Mouse (Mus musculus): ENCODE results near the gene Ccdc13. TPM values are rescaled to one million over a fixed set of nuclear protein-coding genes. Genes with fewer than 3 reads are reported as not detected.
A peak's percentile ranks its signal among the peaks of the same experiment; 100 is the strongest.

Gene Ccdc13
- total and polyA plus RNA-seq, 2 experiments from 2014 or later = 4.7 to 5.2 TPM

GRCm38 (mm10) chr9:121791206-121791605 is 48.1 kb downstream of the Ccdc13 start:
- Histone ChIP-seq H3K4me3 (ENCODE audit: low read depth, low read length) (no peak overlapping the region), H3K36me3 (ENCODE audit: insufficient read depth) (no peaks in the 10 kb centered on the region), H3K9me3 (ENCODE audit: low read length) (no peaks in the 10 kb centered on the region), H3K27me3 (ENCODE audit: insufficient read depth, low read length) (no peaks in the 10 kb centered on the region), H3K9ac (no peak overlapping the region), H3K4me1 (ENCODE audit: insufficient read depth) (no peaks in the 10 kb centered on the region), H3K27ac (ENCODE audit: low read depth, low read length) (no peak overlapping the region), H3K4me2 (ENCODE audit: low read depth) (no peak overlapping the region)
- TF ChIP-seq CTCF (IDR thresholded peaks at IDR 0.05; ENCODE audit: low read depth) = no peak
- DNase-seq (no peak), ATAC-seq (no peak)
- 17% methylated on average over 5 of the region's 5 CpGs for WGBS

GRCm38 (mm10) chr9:121786359-121786758 is 52.9 kb downstream of the Ccdc13 start:
- no peak for DNase-seq
- Histone ChIP-seq H3K9ac (no peak overlapping the region), H3K9me3 (ENCODE audit: low read length) (no peaks in the 10 kb centered on the region), H3K27me3 (ENCODE audit: insufficient read depth, low read length) (no peaks in the 10 kb centered on the region), H3K4me3 (ENCODE audit: low read depth, low read length) (no peak overlapping the region), H3K36me3 (ENCODE audit: insufficient read depth) (no peaks in the 10 kb centered on the region), H3K27ac (ENCODE audit: low read depth, low read length) (no peak overlapping the region), H3K4me2 (ENCODE audit: low read depth) (no peak overlapping the region), H3K4me1 (ENCODE audit: insufficient read depth) (no peaks in the 10 kb centered on the region)
- TF ChIP-seq CTCF (IDR thresholded peaks at IDR 0.05; ENCODE audit: low read depth) = no peak
- ATAC-seq = no peak
- 76% methylated on average over 2 of the region's 2 CpGs for WGBS

- ATAC-seq (no peak), DNase-seq (no peak)
- H3K4me2 ChIP-seq (ENCODE audit: low read depth) = no peak overlapping the region
- H3K9ac ChIP-seq = no peak overlapping the region
- no peak overlapping the region for H3K27ac ChIP-seq (ENCODE audit: low read depth, low read length)
- H3K9me3 ChIP-seq (ENCODE audit: low read length) = no peaks in the 10 kb centered on the region
- TF ChIP-seq CTCF (IDR thresholded peaks at IDR 0.05; ENCODE audit: low read depth) = no peak
- no peaks in the 10 kb centered on the region for H3K36me3 ChIP-seq (ENCODE audit: insufficient read depth)
- H3K4me1 ChIP-seq (ENCODE audit: insufficient read depth) = no peaks in the 10 kb centered on the region
- WGBS = 92% methylated on average over 8 of the region's 8 CpGs
- H3K4me3 ChIP-seq (ENCODE audit: low read depth, low read length) = no peak overlapping the region
- H3K27me3 ChIP-seq (ENCODE audit: insufficient read depth, low read length) = no peaks in the 10 kb centered on the region
These were observed 54.0 kb downstream of the Ccdc13 start for GRCm38 (mm10) chr9:121785261-121785660.

- Histone ChIP-seq H3K36me3 (ENCODE audit: insufficient read depth) (no peaks in the 10 kb centered on the region), H3K4me3 (ENCODE audit: low read depth, low read length) (no peak overlapping the region), H3K27ac (ENCODE audit: low read depth, low read length) (no peak overlapping the region), H3K9me3 (ENCODE audit: low read length) (no peaks in the 10 kb centered on the region), H3K27me3 (ENCODE audit: insufficient read depth, low read length) (no peaks in the 10 kb centered on the region), H3K4me2 (ENCODE audit: low read depth) (no peak overlapping the region), H3K4me1 (ENCODE audit: insufficient read depth) (no peaks in the 10 kb centered on the region), H3K9ac (no peak overlapping the region)
- no peak for DNase-seq
- WGBS = 85% methylated on average over 12 of the region's 12 CpGs
- TF ChIP-seq CTCF (IDR thresholded peaks at IDR 0.05; ENCODE audit: low read depth) = no peak
- no peak for ATAC-seq
These were observed 54.5 kb downstream of the Ccdc13 start for GRCm38 (mm10) chr9:121784801-121785200.

GRCm38 (mm10) chr9:121778066-121778624 is 61.1 kb downstream of the Ccdc13 start:
- Histone ChIP-seq H3K4me3 (ENCODE audit: low read depth, low read length) (peak overlapping the region; percentile 37), H3K9me3 (ENCODE audit: low read length) (no peaks in the 10 kb centered on the region), H3K9ac (peak overlapping the region; percentile 40), H3K36me3 (ENCODE audit: insufficient read depth) (no peaks in the 10 kb centered on the region), H3K27ac (ENCODE audit: low read depth, low read length) (no peak overlapping the region), H3K4me2 (ENCODE audit: low read depth) (peak overlapping the region; percentile 75), H3K27me3 (ENCODE audit: insufficient read depth, low read length) (peaks cover 16% of the 10 kb centered on the region), H3K4me1 (ENCODE audit: insufficient read depth) (no peaks in the 10 kb centered on the region)
- peak; percentile 78 for DNase-seq
- ATAC-seq = peak; percentile 78
- WGBS = 9% methylated on average over 54 of the region's 54 CpGs
- peak; percentile 17; the same call in 1 of the 2 replicates for TF ChIP-seq CTCF (IDR thresholded peaks at IDR 0.05; ENCODE audit: low read depth)

- H3K36me3 ChIP-seq (ENCODE audit: insufficient read depth) = no peaks in the 10 kb centered on the region
These were observed 61.7 kb downstream of the Ccdc13 start, which contains the start of gene Klhl40 for GRCm38 (mm10) chr9:121777484-121778065. Gene Klhl40, plus strand, starts transcription at chr9:121777607.

GRCm38 (mm10) chr9:121776511-121776910 is 62.8 kb downstream of the Ccdc13 start:
- Histone ChIP-seq H3K27me3 (ENCODE audit: insufficient read depth, low read length) (peaks cover 16% of the 10 kb centered on the region), H3K36me3 (ENCODE audit: insufficient read depth) (no peaks in the 10 kb centered on the region), H3K4me2 (ENCODE audit: low read depth) (no peak overlapping the region), H3K27ac (ENCODE audit: low read depth, low read length) (no peak overlapping the region), H3K9ac (no peak overlapping the region), H3K4me3 (ENCODE audit: low read depth, low read length) (no peak overlapping the region), H3K4me1 (ENCODE audit: insufficient read depth) (no peaks in the 10 kb centered on the region), H3K9me3 (ENCODE audit: low read length) (no peaks in the 10 kb centered on the region)
- no peak for ATAC-seq
- no peak for TF ChIP-seq CTCF (IDR thresholded peaks at IDR 0.05; ENCODE audit: low read depth)
- no peak for DNase-seq
- WGBS = 78% methylated on average over 7 of the region's 7 CpGs

More at GRCm38 (mm10) chr9:121777484-121778065, 61.7 kb downstream of the Ccdc13 start, which contains the start of gene Klhl40:
- Histone ChIP-seq H3K27me3 (ENCODE audit: insufficient read depth, low read length) (peaks cover 16% of the 10 kb centered on the region), H3K27ac (ENCODE audit: low read depth, low read length) (no peak within 1 kb of the TSS), H3K4me1 (ENCODE audit: insufficient read depth) (no peaks in the 10 kb centered on the region), H3K9ac (peak within 1 kb of the TSS; percentile 40), H3K4me2 (ENCODE audit: low read depth) (peak within 1 kb of the TSS; percentile 75), H3K9me3 (ENCODE audit: low read length) (no peaks in the 10 kb centered on the region), H3K4me3 (ENCODE audit: low read depth, low read length) (peak within 1 kb of the TSS; percentile 37)
- TF ChIP-seq CTCF (IDR thresholded peaks at IDR 0.05; ENCODE audit: low read depth) = no peak
- DNase-seq (no peak), ATAC-seq (peak; percentile 57)
- 14% methylated on average over 30 of the region's 30 CpGs for WGBS
